Mouse (Mus musculus) small intestine, adult 2 months (tissue): ENCODE results near the gene Lrguk. TPM values are rescaled to one million over a fixed set of nuclear protein-coding genes. Genes with fewer than 3 reads are reported as not detected.

ENCODE experiments used
- H3K27ac ChIP-seq: fragments of 200-500 bp; 2 replicates; pipeline ENCODE4 v1.5.1; 2012; ENCODE audit warnings: low read depth, low read length, control low read depth, inconsistent platforms; ENCODE audit not compliant: insufficient read depth
- H3K27me3 ChIP-seq: fragments of 200-500 bp; 2 replicates; pipeline ENCODE4 v1.6.1; 2012; ENCODE audit warnings: mild to moderate bottlenecking, moderate library complexity, low read length, inconsistent platforms; ENCODE audit not compliant: control insufficient read depth, insufficient read depth
- H3K36me3 ChIP-seq: fragments of 200-500 bp; 2 replicates; pipeline ENCODE4 v1.6.1; 2012; ENCODE audit warnings: mild to moderate bottlenecking, low read length, control low read depth, inconsistent platforms; ENCODE audit not compliant: control insufficient read depth, insufficient read depth
- H3K4me1 ChIP-seq: fragments of 200-500 bp; 2 replicates; pipeline ENCODE4 v1.6.1; 2012; ENCODE audit warnings: low read length, inconsistent platforms, mixed read lengths; ENCODE audit not compliant: control insufficient read depth, insufficient read depth, insufficient read length
- H3K4me3 ChIP-seq: fragments of 200-500 bp; 2 replicates; pipeline ENCODE4 v1.5.1; 2012; ENCODE audit warnings: low read depth, mild to moderate bottlenecking, control low read depth, inconsistent platforms, low read length, moderate library complexity
- CTCF ChIP-seq: fragments of 200-500 bp; IDR thresholded peaks from 2 replicates; pipeline ENCODE4 v1.5.1; 2012; ENCODE audit warnings: low read depth, mild to moderate bottlenecking, control low read depth, inconsistent platforms, low read length, moderate library complexity, mixed read lengths; ENCODE audit not compliant: insufficient replicate concordance, insufficient read length; ENCODE audit errors: extremely low read depth
- POLR2A ChIP-seq: fragments of 200-500 bp; IDR thresholded peaks from 2 replicates; pipeline ENCODE4 v1.6.1; 2012; ENCODE audit warnings: low read depth, mild to moderate bottlenecking, control low read depth, inconsistent platforms, low read length, moderate library complexity
- WGBS: fragments of 180-500 bp; shearing (Covaris S2); methylation state at CpG from one replicate; pipeline ENCODE4 v1.1.7; 2018; 5-methylcytosine and 5-hydroxymethylcytosine counted together
- polyA plus RNA-seq: library from polyadenylated mRNA; depleted of rRNA; stranded (reverse); fragments of >200 nt; gene quantifications from 2 replicates; pipeline ENCODE4 v1.2.3, GENCODE M21; 2012

Lrguk gene
- polyA plus RNA-seq, 1 experiment, result not detected

- Histone ChIP-seq H3K36me3 (no peaks in the 10 kb centered on the region), H3K4me1 (no peaks in the 10 kb centered on the region), H3K4me3 (no peak overlapping the region), H3K27ac (no peak overlapping the region), H3K27me3 (no peaks in the 10 kb centered on the region)
- TF ChIP-seq POLR2A (no peak), CTCF (no peak)
- 92% methylated on average over 8 of the region's 8 CpGs for WGBS
Observed at GRCm38 (mm10) chr6:34067271-34067670, 38.0 kb downstream of the Lrguk start.

- H3K36me3 ChIP-seq, result no peaks in the 10 kb centered on the region
- H3K4me1 ChIP-seq, result no peaks in the 10 kb centered on the region
- no peak overlapping the region for H3K4me3 ChIP-seq
- H3K27me3 ChIP-seq, result no peaks in the 10 kb centered on the region
- H3K27ac ChIP-seq, result no peak overlapping the region
- TF ChIP-seq POLR2A (no peak), CTCF (no peak)
- 71% methylated on average over 5 of the region's 5 CpGs for WGBS
Observed at GRCm38 (mm10) chr6:34071936-34072335, 42.7 kb downstream of the Lrguk start.

GRCm38 (mm10) chr6:34073931-34074442, 44.7 kb downstream of the Lrguk start:
- no peaks in the 10 kb centered on the region for H3K36me3 ChIP-seq
- H3K4me1 ChIP-seq, result no peaks in the 10 kb centered on the region
- H3K27me3 ChIP-seq, result no peaks in the 10 kb centered on the region
- H3K27ac ChIP-seq, result no peak overlapping the region
- H3K4me3 ChIP-seq, result no peak overlapping the region
- no peak for TF ChIP-seq POLR2A
- TF ChIP-seq CTCF, result no peak
- 81% methylated on average over 3 of the region's 3 CpGs for WGBS

DNA sequence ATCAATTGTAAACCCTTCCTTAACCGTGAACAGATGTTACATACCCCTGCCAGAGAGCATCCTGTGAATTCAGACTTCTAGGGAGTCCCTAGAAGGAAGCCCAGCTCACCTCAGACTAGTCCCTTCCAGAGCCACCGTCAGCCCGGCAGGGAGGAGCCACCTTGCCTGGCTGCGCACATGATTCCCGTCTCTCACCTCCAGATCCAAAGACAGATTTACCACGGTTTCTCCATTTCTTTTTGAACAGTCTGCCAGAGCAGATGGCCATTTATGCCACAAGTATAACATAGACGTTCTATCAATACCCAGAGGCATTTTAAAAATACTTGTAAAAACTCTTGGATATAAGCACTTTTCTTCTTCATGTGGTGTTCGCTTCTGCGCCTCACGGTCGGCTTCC, 46.3 kb downstream of the Lrguk start:
- no peaks in the 10 kb centered on the region for H3K27me3 ChIP-seq
- no peaks in the 10 kb centered on the region for H3K36me3 ChIP-seq
- no peak overlapping the region for H3K27ac ChIP-seq
- H3K4me3 ChIP-seq, result no peak overlapping the region
- H3K4me1 ChIP-seq, result no peaks in the 10 kb centered on the region
- WGBS, result 86% methylated on average over 11 of the region's 11 CpGs
- TF ChIP-seq CTCF (no peak), POLR2A (no peak)

GRCm38 (mm10) chr6:34083471-34083870, 54.2 kb downstream of the Lrguk start:
- Histone ChIP-seq H3K27ac (no peak overlapping the region), H3K4me1 (no peaks in the 10 kb centered on the region), H3K36me3 (no peaks in the 10 kb centered on the region), H3K27me3 (no peaks in the 10 kb centered on the region), H3K4me3 (no peak overlapping the region)
- WGBS, result 91% methylated on average over 5 of the region's 5 CpGs
- no peak for TF ChIP-seq POLR2A
- TF ChIP-seq CTCF, result no peak

DNA sequence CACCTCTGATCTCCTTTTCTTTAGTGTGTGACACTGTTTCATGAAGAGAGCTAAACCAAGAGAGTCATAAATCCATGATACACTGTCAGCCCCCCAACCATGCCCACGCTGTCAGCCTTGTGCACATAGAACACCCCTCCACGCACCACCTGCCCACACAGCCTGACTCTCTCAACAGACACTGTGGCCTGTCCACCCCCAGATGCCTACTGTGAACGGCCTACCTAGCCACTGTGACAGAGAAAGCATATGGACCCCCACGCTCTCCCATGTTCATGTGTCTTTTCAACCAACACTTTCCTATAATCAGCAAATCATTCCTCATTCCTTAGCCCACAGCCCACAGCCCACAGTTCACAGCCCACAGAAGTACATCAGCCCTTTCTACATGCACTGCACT, 58.5 kb downstream of the Lrguk start:
- 92% methylated on average over 4 of the region's 4 CpGs for WGBS
- Histone ChIP-seq H3K27ac (no peak overlapping the region), H3K4me3 (no peak overlapping the region), H3K27me3 (no peaks in the 10 kb centered on the region), H3K36me3 (no peaks in the 10 kb centered on the region), H3K4me1 (no peaks in the 10 kb centered on the region)
- TF ChIP-seq CTCF, result no peak
- TF ChIP-seq POLR2A, result no peak

DNA sequence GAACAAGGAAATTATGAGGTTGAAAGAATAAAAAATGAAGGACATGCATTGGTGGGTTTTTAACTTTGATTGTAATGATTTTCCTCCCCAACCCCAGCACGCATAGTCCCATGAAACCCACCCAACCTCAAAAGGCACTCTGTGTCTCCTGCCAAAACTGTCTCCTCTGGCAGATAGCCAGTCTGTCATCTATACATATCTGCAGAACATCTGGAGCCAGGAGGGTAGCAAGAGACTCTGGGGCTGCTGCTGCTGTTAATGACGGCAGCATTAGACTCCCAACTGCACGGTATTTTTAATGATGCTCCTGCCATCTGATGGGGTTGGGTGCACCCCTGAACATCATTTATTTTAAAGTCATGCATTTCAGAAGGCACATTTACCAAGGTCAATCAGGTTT, 59.7 kb downstream of the Lrguk start:
- 70% methylated on average over 3 of the region's 3 CpGs for WGBS
- TF ChIP-seq POLR2A, result no peak
- TF ChIP-seq CTCF, result no peak
- no peak overlapping the region for H3K27ac ChIP-seq

DNA sequence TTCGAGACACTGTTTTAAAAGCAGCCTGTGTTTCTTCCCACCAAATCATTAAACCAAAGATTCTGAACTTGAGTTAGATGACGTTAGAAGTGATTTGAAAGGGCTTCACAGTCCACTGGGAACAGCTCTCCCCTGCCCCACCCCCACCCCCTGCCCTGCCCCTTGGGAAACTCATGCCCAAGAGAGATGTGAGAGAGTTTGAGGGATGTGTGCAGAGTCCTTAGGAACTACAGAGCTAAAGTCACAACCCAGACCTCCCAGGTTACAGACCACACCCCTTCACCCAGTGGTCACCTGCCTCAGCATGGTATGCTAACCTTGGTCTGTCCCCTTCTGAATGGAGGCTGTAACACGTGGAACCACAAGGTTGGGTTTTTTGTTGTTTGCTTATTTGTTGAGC, 62.3 kb downstream of the Lrguk start:
- 34% methylated on average over 3 of the region's 3 CpGs for WGBS
- TF ChIP-seq CTCF (no peak), POLR2A (no peak)
- no peak overlapping the region for H3K27ac ChIP-seq

More for the DNA sequence above, 59.7 kb downstream of the Lrguk start:
- Histone ChIP-seq H3K4me1 (no peaks in the 10 kb centered on the region), H3K27me3 (no peaks in the 10 kb centered on the region), H3K36me3 (no peaks in the 10 kb centered on the region), H3K4me3 (no peak overlapping the region)

More for the DNA sequence above, 62.3 kb downstream of the Lrguk start:
- no peaks in the 10 kb centered on the region for H3K4me1 ChIP-seq
- H3K36me3 ChIP-seq, result no peaks in the 10 kb centered on the region
- no peaks in the 10 kb centered on the region for H3K27me3 ChIP-seq
- H3K4me3 ChIP-seq, result no peak overlapping the region
